Mouse (Mus musculus) hindbrain, embryonic 15.5 days (tissue): ENCODE results near the gene Pafah1b3. TPM values are rescaled to one million over a fixed set of nuclear protein-coding genes. Genes with fewer than 3 reads are reported as not detected.

Experiments used
- ATAC-seq: fragments of 200-750 bp; cut with Nextera tagmentation; 2 replicates; pipeline ENCODE4 v1.8.0; 2017; ENCODE audit warnings: low read depth, moderate number of reproducible peaks, moderate TSS enrichment; ENCODE audit not compliant: low FRiP score
- H3K27ac ChIP-seq: fragments of 300-500 bp; sonication (generic); replicated peaks from 2 replicates; pipeline ENCODE4 v1.5.1; 2015; ENCODE audit warnings: mild to moderate bottlenecking, inconsistent platforms
- H3K27me3 ChIP-seq: fragments of 300-500 bp; sonication (generic); 2 replicates; pipeline ENCODE4 v1.6.1; 2015; ENCODE audit warnings: control low read depth, inconsistent platforms
- H3K36me3 ChIP-seq: fragments of 300-500 bp; sonication (generic); 2 replicates; pipeline ENCODE4 v1.6.1; 2015; ENCODE audit warnings: control low read depth, inconsistent platforms
- H3K4me1 ChIP-seq: fragments of 300-500 bp; sonication (generic); replicated peaks from 2 replicates; pipeline ENCODE4 v1.6.1; 2015; ENCODE audit warnings: control low read depth, inconsistent platforms
- H3K4me2 ChIP-seq: fragments of 300-500 bp; sonication (generic); 2 replicates; pipeline ENCODE4 v1.6.1; 2015; ENCODE audit warnings: moderate library complexity, mild to moderate bottlenecking, inconsistent platforms
- H3K4me3 ChIP-seq: fragments of 300-500 bp; sonication (generic); 2 replicates; pipeline ENCODE4 v1.5.1; 2015; ENCODE audit warnings: mild to moderate bottlenecking, inconsistent platforms
- H3K9ac ChIP-seq: fragments of 300-500 bp; sonication (generic); 2 replicates; pipeline ENCODE4 v1.6.1; 2015; ENCODE audit warnings: inconsistent platforms
- H3K9me3 ChIP-seq: fragments of 300-500 bp; sonication (generic); 2 replicates; pipeline ENCODE4 v1.6.1; 2016; ENCODE audit warnings: control low read depth, inconsistent platforms
- WGBS: fragments of 180-500 bp; shearing (Covaris S2); methylation state at CpG from one replicate; pipeline ENCODE4 v1.1.7; 2015; 5-methylcytosine and 5-hydroxymethylcytosine counted together
- polyA plus RNA-seq: library from polyadenylated mRNA; unstranded; fragments of >200 nt; fragmentation: Nextera tagmentation; extraction: Ambion mirVana; gene quantifications from 2 replicates; pipeline ENCODE4 v1.2.1, GENCODE M21; 2015

Pafah1b3 gene
- polyA plus RNA-seq, 1 experiment from 2014 or later = 579 TPM

DNA sequence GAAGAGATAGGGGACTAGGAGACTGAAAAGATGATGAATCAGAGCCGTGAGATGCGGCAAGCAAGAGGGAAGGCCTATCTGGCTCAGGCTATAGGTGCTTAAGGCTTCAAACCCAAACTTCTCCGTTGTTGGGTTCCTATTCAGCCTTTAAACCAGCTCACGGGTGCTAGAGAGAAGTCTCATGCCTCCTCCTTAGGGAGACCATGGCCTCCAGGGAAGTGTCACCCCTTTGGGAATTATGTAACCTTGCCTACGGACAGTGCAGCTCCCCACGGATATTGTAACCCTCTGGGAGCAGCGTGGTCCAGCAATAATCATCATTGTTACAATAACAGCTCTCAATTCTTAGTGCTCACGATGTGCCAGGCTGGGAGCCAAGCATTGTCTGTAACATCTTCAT, 46.0 kb downstream of the Pafah1b3 start:
- H3K4me1 ChIP-seq = peaks cover 49% of the 10 kb centered on the region
- no peak for ATAC-seq
- H3K4me2 ChIP-seq = peak overlapping the region; percentile 99
- peak overlapping the region; percentile 78 for H3K4me3 ChIP-seq
- no peaks in the 10 kb centered on the region for H3K36me3 ChIP-seq
- 0 out of 2 replicates have a peak overlapping the region, but pooled peaks have one; percentile 62 for H3K9ac ChIP-seq
- 12% methylated on average over 8 of the region's 8 CpGs for WGBS
- no peaks in the 10 kb centered on the region for H3K27me3 ChIP-seq
- no peaks in the 10 kb centered on the region for H3K9me3 ChIP-seq
- H3K27ac ChIP-seq = peak overlapping the region; percentile 78

DNA sequence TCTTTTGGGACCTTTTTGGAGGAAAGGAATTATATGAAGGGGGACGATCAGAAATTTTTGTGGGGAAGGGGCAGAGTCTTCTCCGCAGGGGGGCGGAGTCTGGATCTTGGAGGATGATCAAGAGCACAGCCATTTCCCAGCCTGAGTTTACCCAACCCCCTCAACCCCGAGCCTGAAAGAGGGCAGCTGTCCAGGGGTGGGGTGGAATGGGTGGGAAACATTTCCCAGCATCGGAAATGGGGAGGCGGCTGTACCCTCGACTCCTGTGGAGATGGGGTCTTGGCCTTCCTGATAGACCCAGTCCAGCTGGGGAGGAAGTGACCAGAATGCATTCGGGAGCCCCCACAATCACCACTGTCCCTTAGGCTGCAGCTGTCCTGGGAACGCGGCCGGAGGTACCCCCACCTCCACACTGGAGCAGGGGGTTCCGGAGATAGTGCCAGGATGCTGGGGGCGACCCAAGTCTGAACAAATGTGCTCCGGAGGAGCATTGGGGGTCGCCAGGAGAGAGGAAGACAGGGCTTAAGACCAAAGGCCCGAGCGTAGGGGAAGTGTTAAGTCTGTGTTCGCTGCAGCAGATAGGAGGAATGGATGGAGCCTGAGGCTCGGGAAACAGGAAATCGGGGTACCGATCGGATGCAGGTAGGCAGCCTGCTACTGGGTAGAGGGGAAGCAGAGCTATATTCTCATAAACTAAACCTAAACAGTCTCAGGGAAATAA, 46.6 kb downstream of the Pafah1b3 start:
- WGBS = 2% methylated on average over 22 of the region's 22 CpGs
- peak; percentile 20; the same call in 1 of the 2 replicates for ATAC-seq

DNA sequence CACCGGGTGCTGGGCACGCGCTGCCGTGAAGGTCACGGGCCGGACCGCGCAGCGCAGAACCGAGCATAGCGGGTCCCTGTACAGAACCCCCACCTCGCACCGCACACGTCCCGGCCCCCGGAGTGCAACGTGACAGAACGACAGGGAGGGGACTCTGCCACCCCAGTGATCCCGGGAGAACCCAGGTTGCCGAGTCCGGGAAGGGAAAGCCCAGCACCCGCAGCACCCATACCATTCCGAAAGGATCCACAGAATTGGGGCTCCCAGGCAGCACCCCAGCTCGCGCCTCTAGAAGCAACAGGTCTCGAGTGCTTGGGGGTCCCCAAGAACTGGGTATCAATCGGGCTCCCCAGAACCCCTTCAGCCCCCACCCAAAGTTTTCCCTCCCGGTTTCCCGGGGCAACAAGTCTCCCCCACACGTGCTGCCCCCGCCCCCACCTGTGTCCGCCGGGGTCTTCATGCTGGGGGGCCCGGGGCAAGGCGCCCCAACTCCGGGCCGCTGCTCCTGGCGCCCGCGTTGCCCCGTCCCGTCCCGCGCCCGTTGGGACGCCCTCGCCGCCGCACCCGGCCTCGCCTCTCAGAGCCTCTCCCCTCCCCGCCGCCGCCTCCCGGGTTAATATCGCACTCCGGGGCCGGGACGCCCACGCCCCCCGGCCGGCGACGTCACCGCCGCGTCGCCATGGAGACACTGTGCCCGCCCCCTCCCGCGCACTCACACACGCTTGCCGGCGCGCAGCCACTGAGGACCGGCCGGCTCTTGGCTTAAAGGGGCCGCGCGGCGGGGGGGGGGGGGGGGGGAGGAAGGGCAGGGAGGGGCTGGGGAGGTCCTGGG, 47.4 kb downstream of the Pafah1b3 start, which contains the start of gene Erf:
Gene Erf, minus strand, starts transcription at position 621 of the 832 bp plus-strand sequence.
- peaks cover 59% of the 10 kb centered on the region for H3K4me1 ChIP-seq
- no peaks in the 10 kb centered on the region for H3K36me3 ChIP-seq
- H3K27ac ChIP-seq = peak within 1 kb of the TSS; percentile 84
- peak within 1 kb of the TSS; percentile 99 for H3K4me2 ChIP-seq
- H3K9ac ChIP-seq = peak within 1 kb of the TSS; percentile 62
- peak; percentile 67 for ATAC-seq
- no peaks in the 10 kb centered on the region for H3K9me3 ChIP-seq
- H3K4me3 ChIP-seq = peak within 1 kb of the TSS; percentile 78
- H3K27me3 ChIP-seq = no peaks in the 10 kb centered on the region
- WGBS = 0% methylated on average over 27 of the region's 81 CpGs

More for the DNA sequence above, 46.6 kb downstream of the Pafah1b3 start:
- H3K27me3 ChIP-seq = no peaks in the 10 kb centered on the region
- peak overlapping the region; percentile 99 for H3K4me2 ChIP-seq
- peak overlapping the region; percentile 62; the same call in 1 of the 2 replicates for H3K9ac ChIP-seq
- H3K4me1 ChIP-seq = peaks cover 54% of the 10 kb centered on the region
- H3K27ac ChIP-seq = peak overlapping the region; percentile 78
- H3K4me3 ChIP-seq = peak overlapping the region; percentile 78
- no peaks in the 10 kb centered on the region for H3K36me3 ChIP-seq
- no peaks in the 10 kb centered on the region for H3K9me3 ChIP-seq

DNA sequence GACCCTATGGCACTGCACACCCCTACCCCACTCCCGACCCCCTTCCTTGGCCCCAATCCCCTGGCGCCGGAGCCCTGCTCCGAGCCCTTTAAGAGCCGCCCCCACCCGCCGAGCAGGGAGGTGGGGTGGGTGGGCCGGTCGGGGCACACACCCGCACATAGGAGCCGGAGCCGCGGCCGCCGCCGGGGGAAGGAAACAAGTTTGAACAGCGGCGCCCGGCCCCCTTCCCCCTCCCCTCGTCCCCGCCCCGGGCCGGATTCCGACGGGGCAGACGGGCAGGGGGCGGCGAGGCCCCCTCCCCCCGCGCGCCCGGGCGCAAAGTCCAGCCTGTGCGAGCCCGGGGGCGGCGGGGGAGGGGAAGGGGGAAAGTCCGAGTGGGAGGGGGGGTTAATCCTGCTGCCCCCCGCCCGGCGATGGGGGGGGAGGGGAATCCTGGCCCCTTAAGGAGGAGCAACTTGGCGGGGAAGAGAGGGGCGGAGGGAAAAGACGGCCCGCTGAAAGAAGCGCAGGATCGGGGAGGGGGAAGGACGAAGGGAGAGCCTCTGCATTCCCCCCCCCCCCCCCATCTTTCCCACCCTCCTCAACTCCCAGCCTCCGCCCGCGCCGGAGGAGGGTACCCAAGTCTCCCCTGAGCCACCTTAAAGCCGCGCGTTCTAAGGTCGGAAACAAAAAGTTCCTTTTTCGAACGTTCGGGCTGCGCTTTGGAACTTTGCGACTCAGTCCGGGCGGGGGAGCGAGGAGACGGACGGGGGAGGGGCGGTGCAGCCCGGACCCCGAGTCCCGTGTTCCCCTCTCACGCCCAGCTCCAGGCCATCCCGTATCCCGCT, 48.3 kb downstream of the Pafah1b3 start:
- H3K4me1 ChIP-seq = peaks cover 59% of the 10 kb centered on the region
- peak overlapping the region; percentile 84 for H3K27ac ChIP-seq
- peak overlapping the region; percentile 62 for H3K9ac ChIP-seq
- no peaks in the 10 kb centered on the region for H3K36me3 ChIP-seq
- H3K4me2 ChIP-seq = peak overlapping the region; percentile 99
- 1% methylated on average over 45 of the region's 73 CpGs for WGBS
- H3K27me3 ChIP-seq = no peaks in the 10 kb centered on the region
- peak overlapping the region; percentile 78 for H3K4me3 ChIP-seq
- ATAC-seq = peak; percentile 23
- no peaks in the 10 kb centered on the region for H3K9me3 ChIP-seq

DNA sequence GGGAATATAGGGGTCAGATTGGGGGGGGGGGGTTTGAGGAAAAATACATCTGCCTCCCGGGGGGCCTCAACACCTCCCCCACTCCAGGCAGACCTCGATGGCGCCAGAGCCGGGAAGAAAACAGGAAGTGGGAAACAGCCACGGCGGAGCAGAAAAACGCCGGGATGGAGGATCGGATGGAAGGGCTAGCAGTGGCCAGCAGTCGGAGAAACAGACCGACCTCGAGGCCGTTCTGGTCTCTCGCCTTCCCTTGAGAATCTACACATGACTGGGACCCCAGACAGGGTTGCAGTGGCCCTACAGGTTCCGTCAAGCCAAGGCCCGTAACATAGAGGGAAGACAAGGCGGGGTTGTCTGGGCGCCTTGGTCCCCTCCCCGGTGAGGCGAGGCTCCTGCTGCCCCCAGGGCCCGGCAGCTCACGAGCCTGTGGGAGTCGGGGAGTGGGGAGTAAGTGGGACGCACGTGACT, 48.9 kb downstream of the Pafah1b3 start:
- peak overlapping the region; percentile 99 for H3K4me2 ChIP-seq
- H3K9ac ChIP-seq = peak overlapping the region; percentile 62
- no peaks in the 10 kb centered on the region for H3K36me3 ChIP-seq
- peaks cover 59% of the 10 kb centered on the region for H3K4me1 ChIP-seq
- H3K9me3 ChIP-seq = no peaks in the 10 kb centered on the region
- H3K4me3 ChIP-seq = peak overlapping the region; percentile 78
- no peak; the same call in 1 of the 2 replicates for ATAC-seq
- H3K27ac ChIP-seq = peak overlapping the region; percentile 84
- H3K27me3 ChIP-seq = no peaks in the 10 kb centered on the region
- WGBS = under 1% methylated on average over 25 of the region's 25 CpGs

DNA sequence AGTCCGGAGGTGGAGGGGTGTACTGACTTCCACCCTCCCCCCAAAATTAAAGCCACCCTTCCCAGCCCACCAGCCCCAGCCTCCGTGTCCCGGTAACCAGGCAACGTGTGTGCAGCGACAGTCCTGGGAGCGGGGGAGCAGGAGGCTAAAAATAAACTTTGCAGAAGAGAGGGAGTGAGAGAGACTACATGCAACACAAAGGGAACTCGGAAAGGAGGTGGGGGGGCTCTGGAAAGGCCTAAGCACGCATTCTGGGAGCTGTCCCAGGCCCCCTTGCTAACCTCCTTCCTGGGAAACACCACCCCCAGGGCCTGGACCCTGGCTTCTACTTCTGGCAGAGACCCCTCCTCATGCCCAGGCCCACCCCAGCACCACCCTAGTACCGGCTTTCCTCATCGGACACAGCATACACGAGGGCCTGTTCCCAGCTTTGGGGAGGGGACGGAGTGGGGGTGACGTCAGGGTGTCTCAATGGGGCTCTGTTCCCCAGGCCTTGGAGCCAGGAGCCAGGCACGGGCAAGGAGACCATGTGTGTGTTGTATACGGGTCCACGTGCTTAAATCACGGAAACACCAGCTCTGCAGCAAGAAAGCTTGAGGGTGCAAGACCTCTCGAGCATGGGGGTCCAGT, 49.7 kb downstream of the Pafah1b3 start:
- WGBS = 3% methylated on average over 18 of the region's 18 CpGs
- ATAC-seq = peak; percentile 60
- no peaks in the 10 kb centered on the region for H3K27me3 ChIP-seq
- H3K4me3 ChIP-seq = peak overlapping the region; percentile 78
- no peaks in the 10 kb centered on the region for H3K36me3 ChIP-seq
- H3K4me2 ChIP-seq = peak overlapping the region; percentile 99
- peak overlapping the region; percentile 84 for H3K27ac ChIP-seq
- no peaks in the 10 kb centered on the region for H3K9me3 ChIP-seq
- H3K9ac ChIP-seq = peak overlapping the region; percentile 62
- peaks cover 59% of the 10 kb centered on the region for H3K4me1 ChIP-seq

DNA sequence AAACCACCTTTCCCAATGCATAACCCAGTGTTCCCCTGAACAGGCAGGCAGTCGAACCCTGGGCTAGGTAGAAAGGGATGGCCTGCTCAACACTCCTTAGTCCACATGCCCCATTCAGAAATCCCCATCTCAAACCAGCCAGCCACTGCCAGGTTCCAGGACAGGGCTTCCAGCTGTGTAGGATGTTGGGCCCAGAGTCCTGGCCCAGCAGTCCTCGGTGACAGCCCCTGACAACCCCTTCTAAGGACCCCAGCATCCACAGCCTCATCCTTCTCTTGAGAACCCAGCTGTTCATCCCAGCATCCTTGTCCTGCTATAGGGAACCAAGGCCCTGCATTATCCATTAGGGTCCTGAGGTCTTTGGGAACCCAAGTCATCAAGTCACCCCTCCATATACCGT, 50.3 kb downstream of the Pafah1b3 start:
- Histone ChIP-seq H3K36me3 (no peaks in the 10 kb centered on the region), H3K4me1 (peaks cover 59% of the 10 kb centered on the region), H3K27me3 (no peaks in the 10 kb centered on the region), H3K4me3 (peak overlapping the region; percentile 78), H3K9ac (peak overlapping the region; percentile 11; the same call in 1 of the 2 replicates), H3K27ac (peak overlapping the region; percentile 84), H3K9me3 (no peaks in the 10 kb centered on the region), H3K4me2 (peak overlapping the region; percentile 99)
- no peak for ATAC-seq
- 18% methylated on average over 3 of the region's 3 CpGs for WGBS

DNA sequence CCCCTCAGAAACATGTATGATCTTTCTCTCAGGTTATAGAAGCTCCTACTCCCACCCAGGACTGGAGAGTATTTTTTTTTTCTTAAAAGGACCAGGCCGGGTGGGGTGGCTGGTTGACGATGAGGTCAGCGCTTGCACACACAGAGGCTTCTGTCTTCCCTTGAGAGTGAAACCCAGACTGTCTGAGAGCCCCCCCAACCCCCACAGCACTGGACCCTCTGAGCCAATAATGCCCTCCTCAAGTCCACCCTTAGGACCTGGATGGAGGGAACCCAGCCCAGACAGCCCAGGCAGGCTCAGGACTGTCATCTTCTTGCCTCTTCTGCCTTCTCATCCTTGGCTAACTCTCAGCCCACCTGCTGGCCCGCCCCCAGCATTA, 51.0 kb downstream of the Pafah1b3 start:
- H3K4me1 ChIP-seq = peaks cover 55% of the 10 kb centered on the region
- H3K36me3 ChIP-seq = no peaks in the 10 kb centered on the region
- 54% methylated on average over 4 of the region's 4 CpGs for WGBS
- H3K4me2 ChIP-seq = peak overlapping the region; percentile 99
- H3K4me3 ChIP-seq = peak overlapping the region; percentile 78
- H3K9me3 ChIP-seq = no peaks in the 10 kb centered on the region
- no peak overlapping the region for H3K9ac ChIP-seq
- H3K27me3 ChIP-seq = no peaks in the 10 kb centered on the region
- ATAC-seq = no peak
- H3K27ac ChIP-seq = peak overlapping the region; percentile 84

DNA sequence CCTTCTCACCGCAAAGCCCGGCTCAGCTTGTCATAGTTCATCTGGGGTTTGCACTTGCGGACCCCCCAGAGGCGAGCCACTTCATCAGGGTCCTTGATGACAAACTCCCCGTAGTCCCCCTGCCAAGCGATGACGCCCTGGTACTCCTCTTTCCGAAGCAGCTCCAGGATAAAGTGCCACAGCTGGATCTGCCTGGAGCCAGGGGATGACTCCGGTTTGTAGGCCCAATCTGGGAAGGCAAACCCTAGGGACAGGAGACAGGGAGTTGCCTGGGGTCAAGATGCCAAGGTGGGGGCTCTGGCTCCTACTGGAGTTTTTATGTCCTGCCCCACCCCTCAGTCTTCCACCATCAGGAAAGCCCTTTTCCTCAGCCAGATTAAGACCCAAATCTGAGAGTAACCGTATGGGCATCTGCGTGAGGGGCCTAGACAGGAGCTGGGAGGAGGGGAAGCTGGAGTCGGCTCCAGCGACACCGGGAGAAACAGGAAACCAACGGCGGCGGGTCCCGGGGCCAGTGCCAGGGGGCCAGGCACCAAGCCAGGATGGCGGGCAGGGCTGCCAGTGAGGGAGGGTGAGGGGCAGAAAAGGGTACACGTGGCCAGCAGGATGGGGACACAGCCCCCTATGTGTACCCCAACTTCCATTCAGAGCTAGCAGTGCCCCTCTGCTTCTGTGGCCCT, 51.6 kb downstream of the Pafah1b3 start:
- no peak overlapping the region for H3K9ac ChIP-seq
- H3K36me3 ChIP-seq = no peaks in the 10 kb centered on the region
- no peak for ATAC-seq
- H3K4me3 ChIP-seq = peak overlapping the region; percentile 78
- no peaks in the 10 kb centered on the region for H3K9me3 ChIP-seq
- WGBS = 53% methylated on average over 20 of the region's 20 CpGs
- no peaks in the 10 kb centered on the region for H3K27me3 ChIP-seq
- peak overlapping the region; percentile 84 for H3K27ac ChIP-seq
- H3K4me2 ChIP-seq = peak overlapping the region; percentile 99
- H3K4me1 ChIP-seq = peaks cover 50% of the 10 kb centered on the region
